Mouse (Mus musculus) monocyte, adult 2 months (primary cell): Measurements from ENCODE around the gene Usp35.
A peak's percentile ranks its signal among the peaks of the same experiment; 100 is the strongest.

ENCODE experiments used
- DNase-seq, 2 experiments: peaks; one replicate each; pipeline ENCODE4 v3.0.0; 2022; ENCODE audit warnings: low spot score in 2 of 2, low read depth in 1 of 2

Usp35 gene

GRCm38 (mm10) chr7:97315656-97316055 lies 16.2 kb downstream of the Usp35 start:
- no peak for DNase-seq

- no peak for DNase-seq
Measured at GRCm38 (mm10) chr7:97314646-97315045, 17.2 kb downstream of the Usp35 start.

DNA sequence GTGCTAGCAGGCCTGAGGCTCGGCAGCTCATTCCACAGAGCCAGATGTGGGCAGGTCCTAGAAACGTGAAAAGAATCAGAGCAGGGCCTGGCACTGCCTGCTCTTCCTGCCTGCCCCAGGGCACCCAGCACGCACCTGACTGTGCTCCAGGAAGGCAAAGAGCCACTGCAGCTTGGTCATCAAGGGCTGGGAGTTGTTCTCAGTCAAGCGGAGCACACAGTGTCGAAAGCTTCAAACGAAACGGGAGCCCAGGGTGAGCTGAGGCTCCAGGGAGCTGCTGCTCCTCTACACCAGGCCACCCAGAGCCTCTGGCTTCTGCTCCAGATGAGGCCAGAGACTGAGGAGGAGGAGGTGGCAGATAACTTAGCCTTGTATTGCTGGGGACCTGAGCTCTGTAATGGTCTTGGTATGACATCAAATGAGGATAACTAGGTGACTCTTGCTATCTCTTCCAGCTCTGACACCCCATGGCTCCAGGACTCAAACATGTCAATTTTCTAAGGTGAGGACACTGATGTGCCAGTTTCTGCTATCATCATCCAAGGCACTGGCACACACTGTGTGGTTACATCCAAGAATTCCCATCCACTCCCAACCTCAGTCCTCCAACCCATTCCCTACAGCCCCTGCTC lies 18.3 kb downstream of the Usp35 start:
- DNase-seq = no peak

- no peak for DNase-seq
Measured at GRCm38 (mm10) chr7:97312856-97313255, 19.0 kb downstream of the Usp35 start.

GRCm38 (mm10) chr7:97312196-97312595 lies 19.6 kb downstream of the Usp35 start:
- no peak for DNase-seq

DNA sequence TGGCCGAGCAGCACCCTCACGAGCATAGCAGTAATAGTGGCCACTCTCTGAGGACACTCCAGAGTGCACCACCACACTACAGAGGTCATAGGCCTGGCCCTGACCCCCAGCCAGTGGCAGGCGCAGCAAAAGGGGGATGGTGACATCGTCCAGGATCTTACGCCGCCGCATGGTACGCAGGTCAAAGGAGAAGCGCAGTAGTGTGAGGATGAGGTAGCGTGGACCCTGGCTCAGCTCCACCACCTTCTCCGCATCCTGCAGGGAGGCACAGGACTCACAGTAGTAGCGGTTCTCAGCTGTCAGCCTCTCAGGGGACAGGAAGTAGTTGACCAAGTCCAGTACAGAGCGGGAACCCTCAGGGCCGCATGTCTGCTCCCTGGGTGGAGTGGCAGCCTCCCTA lies 20.2 kb downstream of the Usp35 start:
- DNase-seq = no peak

DNA sequence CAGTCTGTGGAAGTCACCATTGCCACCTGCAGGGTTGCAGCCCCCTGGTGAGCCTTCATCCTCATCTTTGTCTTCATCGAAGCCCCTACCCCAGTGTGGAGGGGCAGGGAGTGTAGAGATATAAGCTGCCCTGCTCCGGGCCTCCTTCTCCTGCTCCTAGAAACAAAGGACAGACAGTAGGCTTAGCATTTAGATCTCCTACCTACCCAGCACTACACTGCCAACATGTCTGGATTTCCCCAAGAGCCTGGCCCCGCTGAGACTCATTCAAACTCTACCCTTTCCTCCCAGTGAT lies 21.5 kb downstream of the Usp35 start:
- no peak for DNase-seq

DNA sequence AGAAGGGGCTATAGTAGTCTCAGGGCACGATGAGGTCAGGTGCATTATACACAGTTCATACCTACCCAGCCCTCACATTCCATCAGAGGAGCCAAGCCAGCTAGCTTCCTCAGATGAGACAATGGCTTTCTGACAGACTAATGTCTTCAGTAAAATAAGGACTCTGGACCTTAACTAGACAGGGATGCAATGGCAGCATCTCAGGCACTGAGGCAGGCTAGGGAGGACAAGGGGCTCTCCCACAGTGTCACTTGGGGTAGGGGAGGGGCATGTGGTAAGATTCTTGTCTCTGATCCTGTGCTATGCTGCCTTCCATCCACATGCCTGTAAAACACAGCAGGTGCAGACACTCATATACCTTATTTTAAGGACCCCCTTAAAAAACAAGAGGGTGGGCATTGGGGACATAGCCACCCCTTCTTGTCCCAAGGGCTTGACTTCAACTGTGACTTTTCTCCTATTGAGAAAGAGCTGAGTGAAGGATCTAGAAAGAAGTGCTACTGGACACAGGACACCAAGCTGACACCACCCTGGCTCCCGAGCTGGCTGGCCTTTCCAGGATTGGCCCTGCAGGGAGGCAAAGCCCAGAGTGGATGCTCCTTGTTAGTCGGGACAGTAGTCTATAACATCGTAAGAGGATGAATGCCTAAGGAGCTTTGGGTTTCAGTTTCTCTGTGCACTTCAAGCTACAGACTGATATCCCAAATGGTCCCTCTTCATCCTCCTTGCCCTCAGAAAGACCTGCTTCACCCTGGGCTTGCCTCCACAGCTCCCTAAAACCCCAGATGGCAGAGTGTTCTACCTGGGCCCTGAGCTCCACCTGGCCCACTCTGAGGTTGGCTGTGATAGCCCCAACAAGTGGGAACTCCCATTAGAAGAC lies 22.1 kb downstream of the Usp35 start:
- DNase-seq = no peak

- DNase-seq = no peak
Measured at GRCm38 (mm10) chr7:97307546-97307945, 24.3 kb downstream of the Usp35 start.

GRCm38 (mm10) chr7:97306813-97307212 lies 25.0 kb downstream of the Usp35 start:
- no peak for DNase-seq

DNA sequence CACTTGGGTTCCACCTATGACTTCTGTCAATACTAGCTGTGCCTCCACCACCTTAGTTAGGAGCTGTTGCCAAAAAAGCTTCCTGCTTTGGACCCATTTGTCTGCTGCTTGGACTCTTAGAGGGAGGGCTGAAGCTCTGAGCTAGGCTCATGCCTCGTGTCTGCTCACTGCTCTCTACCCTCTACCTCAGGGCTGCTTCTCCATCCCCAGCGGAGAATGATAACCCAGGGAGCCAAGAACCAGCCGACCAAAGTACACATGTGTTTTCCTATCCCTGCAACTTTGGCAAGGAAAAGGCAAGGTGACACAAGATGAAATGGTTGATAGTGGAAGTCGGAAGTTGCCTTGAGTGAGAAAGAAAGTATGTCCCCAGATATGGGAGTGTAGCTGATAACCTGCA lies 26.6 kb downstream of the Usp35 start:
- no peak for DNase-seq

DNA sequence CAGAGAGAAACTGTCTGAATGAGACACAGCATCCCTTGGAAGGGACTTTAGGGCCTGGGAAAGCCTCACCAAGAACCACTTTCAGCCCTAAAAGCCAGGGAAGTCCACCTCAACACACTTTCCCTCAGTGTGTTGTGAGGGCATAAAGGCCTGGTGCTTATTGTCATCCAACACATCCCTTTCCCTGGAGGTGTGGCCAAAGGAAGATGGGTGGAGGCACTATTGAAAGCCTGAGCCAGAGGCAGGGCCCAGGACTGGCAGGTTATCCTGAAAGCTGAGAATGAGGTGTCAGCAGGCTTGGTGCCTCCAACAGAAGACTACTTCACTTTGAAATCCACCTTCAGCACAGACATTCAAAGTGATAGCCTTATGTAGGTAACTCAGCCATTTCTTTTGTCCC lies 27.3 kb downstream of the Usp35 start:
- no peak for DNase-seq

DNA sequence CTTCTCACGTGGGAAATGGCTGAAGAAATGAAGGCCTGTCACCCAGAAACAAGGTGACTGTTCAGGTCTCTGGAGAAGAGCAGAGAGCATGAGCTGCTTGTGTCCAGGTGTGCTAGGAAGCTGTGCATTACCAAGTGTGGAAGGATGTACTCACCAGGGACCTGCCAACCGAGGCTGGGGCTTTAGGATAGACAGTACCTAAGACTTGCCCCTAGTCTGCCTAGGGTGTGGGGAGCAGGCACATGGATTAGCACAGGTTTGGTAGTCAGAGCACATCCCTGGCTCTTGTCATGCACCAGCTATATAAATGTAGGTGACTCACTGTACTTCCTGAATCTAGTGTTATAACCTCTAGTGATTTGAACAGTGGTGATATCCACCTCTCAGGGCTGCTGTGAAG lies 28.2 kb downstream of the Usp35 start:
- DNase-seq = no peak

DNA sequence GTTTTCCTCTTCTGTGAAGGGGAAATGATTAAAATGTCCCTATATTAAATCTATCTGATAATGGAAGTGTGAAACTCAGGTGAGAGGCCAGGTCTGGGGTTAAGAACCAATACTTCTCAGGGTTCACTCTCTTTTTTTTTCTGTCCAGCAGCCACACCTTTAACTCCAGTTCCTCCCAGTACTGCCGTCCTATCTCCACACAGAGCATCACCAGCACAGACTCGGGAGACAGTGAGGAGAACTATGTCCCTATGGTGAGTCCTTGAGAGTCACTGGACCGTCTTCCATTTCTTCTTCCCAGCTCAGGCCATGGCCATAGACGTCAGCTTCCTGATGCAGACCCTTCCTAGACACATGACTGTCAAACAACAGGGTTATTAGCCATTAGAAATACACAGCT lies 28.9 kb downstream of the Usp35 start:
- no peak for DNase-seq

- no peak for DNase-seq
Measured at GRCm38 (mm10) chr7:97302261-97302660, 29.6 kb downstream of the Usp35 start.

GRCm38 (mm10) chr7:97301321-97301720 lies 30.5 kb downstream of the Usp35 start:
- DNase-seq = no peak

- DNase-seq = no peak
Measured at GRCm38 (mm10) chr7:97300914-97301313, 30.9 kb downstream of the Usp35 start.

DNA sequence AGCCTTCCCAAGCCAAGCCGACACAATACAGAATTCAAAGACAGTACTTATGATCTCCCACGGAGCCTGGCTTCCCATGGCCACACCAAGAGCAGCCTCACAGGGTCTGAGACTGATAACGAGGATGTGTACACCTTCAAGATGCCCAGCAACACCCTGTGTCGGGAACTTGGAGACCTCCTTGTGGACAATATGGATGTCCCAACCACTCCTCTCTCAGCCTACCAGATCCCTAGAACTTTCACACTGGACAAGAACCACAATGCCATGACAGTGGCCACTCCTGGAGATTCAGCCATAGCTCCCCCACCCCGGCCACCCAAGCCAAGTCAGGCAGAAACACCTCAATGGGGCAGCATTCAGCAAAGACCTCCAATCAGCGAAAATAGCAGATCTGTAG lies 32.9 kb downstream of the Usp35 start:
- no peak for DNase-seq

GRCm38 (mm10) chr7:97298279-97298678 lies 33.5 kb downstream of the Usp35 start:
- DNase-seq = no peak

- peak in 1 of 2 experiments; percentile 35 for DNase-seq
Measured at GRCm38 (mm10) chr7:97297466-97297865, 34.4 kb downstream of the Usp35 start.

DNA sequence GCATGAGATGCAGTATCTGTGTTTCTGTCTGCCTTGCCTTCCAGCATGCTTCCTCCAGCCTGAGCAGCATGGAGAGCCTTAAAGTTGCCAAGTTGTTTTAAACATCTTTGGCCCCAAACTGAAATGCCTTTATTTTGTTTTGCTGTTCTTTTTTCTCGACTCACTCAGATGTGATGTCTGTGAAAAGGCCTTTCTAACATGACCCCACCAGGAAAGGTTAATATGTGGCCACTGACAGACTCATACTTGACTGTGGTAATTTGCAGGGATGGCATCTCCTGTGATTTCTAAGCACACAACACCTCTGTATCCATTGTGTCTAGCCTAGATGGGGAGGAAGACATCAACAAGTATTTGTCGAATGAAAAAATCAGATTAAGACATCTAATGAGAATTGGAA lies 34.8 kb downstream of the Usp35 start:
- no peak for DNase-seq

GRCm38 (mm10) chr7:97271068-97271467 lies 60.8 kb downstream of the Usp35 start:
- no peak for DNase-seq

- no peak for DNase-seq
Measured at GRCm38 (mm10) chr7:97270367-97270766, 61.5 kb downstream of the Usp35 start.
